Mouse (Mus musculus) lung, postnatal 14 days (tissue): ENCODE measurements around the gene Ceacam10.
A peak's percentile ranks its signal among the peaks of the same experiment; 100 is the strongest.
"Not testable (repeated sequence)": the region's sequence is repeated elsewhere in the genome, so short reads cannot be mapped to it uniquely, and the experiment has no call there.

ENCODE experiments used
- DNase-seq: peaks from one replicate; pipeline ENCODE4 v3.0.0; 2021

The Ceacam10 gene

DNA sequence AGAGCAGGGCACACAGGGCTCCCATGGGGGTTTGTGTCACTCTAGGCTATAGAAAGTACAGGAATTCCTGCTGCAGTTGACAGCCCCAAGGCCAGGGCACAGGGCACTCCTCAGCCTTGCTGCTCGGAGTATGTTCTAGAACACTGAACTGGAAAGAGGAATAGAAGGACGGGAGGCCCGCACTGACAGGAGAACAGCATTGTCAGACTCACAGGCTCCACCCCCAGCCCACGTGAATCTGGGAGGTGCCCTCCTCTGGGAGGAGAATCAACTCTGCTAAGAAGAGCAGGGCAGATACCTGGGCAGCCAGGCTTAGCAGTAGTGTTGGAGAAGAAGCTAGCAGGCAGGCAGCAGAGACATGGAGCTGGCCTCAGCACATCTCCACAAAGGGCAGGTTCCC lies at the start of gene Ceacam10:
Ceacam10 (plus strand) TSS at position 289 of the 400 bp plus-strand sequence.
- not testable (repeated sequence) for DNase-seq

DNA sequence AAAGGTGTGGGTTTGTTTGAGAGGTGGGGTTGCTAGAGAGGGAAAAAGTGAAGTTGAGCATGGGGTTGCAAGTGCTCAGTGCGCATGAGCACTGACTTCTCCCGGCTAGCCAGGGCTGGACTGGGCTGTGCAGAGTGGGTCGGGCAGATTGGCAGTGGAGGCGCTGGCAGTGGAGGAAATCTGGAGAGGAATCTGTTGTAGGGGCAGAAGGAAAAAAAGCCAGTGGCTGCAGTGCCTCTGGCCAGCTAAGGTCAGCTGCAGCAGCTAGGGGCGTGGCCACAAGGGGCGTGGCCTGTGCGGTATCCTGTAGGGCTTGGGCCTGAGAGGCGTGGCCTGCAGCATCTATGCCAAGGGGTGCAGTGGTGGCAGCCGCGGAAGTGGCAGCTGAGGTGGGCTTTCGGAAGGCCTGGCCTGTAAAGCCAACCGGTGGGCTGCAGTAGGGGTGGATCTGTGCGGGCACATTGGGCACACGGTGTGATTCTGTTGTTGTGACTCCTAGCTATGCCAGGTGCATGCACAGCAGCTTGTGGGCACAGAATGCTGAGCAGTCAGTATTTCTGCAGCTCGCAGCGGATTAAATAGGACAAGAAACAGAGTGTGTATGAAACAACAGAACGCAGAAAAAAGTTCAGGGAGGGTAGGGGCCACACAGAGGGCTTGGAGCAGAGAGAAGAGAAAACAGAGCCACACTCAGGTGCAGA lies 40.9 kb upstream of the Ceacam10 start:
- DNase-seq = peak; percentile 6

DNA sequence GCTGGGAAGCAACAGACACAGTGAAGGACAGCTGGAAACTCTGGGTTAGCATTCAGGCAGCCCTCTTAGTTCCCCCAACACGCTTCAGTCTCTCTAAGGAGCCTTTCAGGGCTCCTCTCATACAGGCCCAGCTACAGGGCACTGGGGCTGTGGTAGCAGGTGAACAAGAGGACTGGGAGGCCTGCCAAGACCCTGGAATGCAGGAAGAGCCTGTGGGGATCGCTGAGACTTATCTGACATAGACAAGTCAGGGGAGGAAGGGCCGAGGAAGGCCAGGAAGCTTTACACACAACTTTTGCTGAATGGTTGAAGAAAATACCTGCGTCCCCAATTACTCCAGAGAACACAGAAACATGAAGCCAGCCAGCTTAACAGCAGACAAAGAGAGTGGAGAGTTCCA lies 26.3 kb upstream of the Ceacam10 start:
- DNase-seq = no peak

DNA sequence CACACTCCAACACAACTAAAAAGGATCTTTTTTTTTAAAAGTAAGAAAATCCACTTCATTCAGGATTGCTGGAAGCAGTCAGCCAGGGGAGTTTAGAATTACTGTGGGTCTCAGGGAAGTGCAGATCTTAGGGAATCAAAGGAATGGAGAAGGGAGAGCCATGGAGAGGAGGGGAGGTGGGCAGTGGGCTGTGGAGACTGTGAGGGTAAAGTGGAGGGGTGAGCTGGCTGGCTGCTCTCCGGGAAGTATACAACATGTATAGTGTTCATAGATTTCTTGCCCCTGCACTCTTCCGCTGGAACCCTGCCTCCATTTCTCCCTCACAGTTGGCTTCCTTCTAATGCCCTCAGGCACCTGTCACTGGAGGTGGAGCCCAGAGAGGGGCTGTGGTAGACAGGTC lies 25.4 kb upstream of the Ceacam10 start:
- DNase-seq = no peak

DNA sequence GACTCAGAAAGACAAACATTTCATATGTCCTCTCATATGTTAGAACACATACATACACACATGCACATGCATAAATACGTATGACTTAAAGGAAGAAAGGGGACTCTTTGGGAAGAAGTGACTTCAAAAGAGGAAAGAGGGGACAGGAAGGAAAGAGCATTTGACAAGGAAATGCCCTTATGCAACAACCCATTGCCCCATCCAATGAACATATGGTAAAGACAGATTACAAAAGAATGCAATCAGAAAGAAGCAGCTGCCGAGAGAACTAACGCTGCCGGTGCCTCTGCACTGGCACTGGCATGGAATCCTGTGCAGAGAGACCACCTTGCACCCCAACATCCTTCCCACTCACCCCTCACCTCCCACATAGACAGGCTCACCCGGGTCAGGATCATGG lies 23.5 kb upstream of the Ceacam10 start:
- no peak for DNase-seq

DNA sequence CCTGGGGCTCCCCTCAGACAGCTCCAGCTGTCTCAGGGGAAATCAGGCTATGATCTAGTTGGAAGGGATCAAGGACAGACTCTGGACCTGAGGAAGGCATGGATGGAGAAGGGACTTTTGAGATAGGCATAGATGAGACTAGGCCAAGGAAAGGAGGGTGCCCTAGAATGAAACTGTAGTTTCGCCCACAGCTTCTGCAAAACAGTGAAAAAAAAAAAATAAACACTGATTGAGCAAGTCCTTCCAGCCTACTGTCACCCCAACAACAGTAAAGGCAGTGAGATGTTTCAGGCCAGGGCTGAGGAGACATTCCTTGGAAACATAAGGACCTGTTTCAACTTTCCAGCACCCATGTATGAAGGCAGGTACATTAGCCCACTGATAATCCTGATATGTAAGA lies 18.5 kb upstream of the Ceacam10 start:
- DNase-seq = no peak

DNA sequence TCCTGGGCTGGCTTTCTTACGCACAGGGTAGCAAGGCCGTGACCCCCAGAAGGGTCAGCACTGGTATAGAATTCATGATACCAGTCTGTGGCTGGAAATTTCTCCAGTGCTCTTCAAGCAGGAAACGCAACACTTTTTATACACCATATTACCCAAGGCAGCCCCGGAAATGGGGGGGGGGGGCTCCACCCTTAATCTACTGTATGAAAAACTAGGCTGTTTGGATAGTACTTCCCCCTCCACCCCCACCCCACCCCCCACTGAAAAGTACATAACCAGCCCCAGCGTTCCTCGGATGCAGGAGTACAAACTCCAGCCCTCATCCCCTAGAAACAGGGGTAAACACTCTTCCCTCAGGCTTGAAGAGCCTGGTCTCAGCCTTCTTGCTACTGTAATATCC lies 16.8 kb upstream of the Ceacam10 start, which contains the start of gene Cd177:
Cd177 (minus strand) TSS at position 101 of the 400 bp plus-strand sequence.
- no peak for DNase-seq

DNA sequence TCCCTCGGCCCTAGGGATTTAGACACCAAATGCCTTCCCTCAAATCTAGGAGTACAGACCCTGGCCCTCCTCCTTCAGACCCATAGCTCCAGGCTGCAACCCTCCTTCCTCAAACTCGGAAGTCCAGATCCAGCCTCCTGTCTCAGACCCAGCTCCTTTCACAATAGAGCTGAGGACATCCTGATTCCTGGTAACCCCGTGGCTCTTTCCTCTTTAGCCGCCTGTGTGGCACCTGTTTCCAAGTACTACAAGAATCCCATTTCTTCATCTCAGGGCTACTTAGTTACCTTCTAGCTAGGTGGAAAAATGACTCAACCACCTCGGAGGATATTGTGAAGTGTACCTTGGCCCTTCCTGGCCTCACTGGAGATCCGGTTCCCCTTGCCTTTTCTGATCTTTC lies 15.8 kb upstream of the Ceacam10 start:
- no peak for DNase-seq

DNA sequence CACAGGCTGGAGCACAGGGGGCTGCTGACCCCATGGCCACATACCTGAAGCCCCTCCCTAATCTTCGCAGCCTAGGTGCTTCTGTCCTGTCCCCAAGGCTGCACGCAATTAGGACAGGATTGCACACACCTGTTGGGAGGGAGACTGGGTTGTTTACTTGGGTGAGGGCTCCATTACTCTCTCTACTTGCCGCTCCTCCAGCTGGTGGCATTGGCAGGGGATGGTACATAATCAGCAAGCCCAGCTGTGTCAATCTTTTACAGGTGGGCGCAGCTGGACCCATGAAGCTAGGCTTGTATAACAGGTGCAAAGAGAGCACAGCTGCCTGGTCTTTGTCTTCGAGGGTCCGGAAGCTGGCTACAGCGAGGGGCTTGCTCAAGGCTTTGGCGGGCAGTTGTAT lies 14.4 kb upstream of the Ceacam10 start:
- DNase-seq = no peak

DNA sequence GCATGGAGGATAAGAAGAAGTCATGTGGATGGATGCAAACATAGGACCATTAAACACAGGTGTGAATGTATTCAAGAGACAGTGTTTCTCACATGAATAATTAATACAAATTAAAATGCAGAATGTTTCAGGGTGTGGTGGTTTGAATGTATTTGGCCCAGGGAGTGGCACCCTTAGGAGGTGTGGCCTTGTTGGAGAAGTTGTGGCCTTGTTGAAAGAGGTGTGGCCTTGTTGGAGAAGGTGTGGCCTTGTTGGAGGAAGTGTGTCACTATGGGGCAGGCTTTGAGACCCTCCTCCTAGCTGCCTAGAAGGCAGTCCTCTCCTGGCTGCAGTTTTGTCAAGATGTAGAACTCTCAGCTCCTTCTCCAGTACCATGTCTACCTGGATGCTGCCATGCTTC lies 5.6 kb upstream of the Ceacam10 start:
- DNase-seq = no peak

DNA sequence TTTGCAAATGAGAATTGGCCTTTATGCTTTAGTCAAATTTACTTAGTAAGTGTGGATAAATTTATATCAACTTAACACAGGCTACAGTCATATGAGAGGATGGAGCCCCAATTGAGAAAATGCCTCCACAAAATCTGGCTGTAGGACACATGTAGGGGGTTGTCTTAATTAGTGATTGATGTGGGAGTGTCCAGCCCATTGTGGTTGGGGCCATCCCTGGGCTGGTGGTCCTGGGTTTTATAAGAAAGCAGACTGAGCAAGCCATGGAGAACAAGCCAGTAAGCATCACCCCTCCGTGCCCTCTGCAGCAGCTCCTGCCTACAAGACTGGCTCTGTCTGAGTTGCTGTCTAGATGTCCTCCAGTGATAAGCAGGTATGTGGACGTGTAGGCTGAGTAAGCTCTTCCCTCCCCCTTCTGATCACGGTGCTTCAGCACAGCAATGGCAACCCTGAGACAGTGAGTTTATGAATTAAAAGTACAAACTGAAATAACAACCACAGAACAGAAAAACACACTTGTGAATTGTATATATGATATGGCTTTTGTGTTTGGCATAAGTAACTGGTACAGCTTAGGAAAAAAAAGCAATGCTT lies 3.0 kb upstream of the Ceacam10 start:
- DNase-seq = no peak

DNA sequence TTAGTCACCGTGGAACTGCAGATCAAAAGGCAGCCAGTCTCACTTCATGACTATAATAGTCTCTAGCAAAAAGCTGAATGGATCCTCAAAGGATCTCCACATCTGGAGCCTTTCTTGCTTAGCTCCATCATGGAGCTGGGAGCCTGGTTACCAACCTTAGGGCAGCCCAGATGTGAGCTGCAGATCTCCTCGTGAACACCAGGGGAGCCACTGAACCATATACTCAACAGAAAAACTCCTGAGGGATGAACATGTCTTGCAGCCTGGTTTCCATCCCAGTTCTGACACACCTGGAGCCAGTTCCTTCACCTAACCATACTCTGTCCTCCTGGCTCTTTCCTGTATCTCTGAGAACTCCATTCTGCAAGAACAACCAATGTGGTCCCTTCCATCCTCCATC lies 861 bp upstream of the Ceacam10 start:
- DNase-seq = no peak

DNA sequence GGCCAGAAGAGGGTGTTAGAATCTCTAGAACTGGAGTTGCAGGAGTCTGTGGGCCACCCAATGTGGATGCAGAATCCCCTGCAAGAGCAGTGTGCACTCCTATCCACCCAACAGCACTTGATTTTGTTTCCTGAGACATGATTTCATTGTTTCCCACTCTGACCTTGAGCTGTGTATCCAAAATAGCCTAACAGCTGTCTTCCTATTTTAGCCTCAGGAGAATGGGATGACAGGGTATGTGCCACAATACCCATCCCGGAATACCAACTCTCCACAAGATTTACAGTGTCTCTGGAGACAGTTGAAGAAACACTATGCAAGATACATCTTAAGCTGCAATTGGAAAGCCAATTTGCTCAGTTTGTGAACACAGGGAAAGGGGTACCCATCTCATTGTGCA lies 20.9 kb downstream of the Ceacam10 start:
- DNase-seq = no peak

DNA sequence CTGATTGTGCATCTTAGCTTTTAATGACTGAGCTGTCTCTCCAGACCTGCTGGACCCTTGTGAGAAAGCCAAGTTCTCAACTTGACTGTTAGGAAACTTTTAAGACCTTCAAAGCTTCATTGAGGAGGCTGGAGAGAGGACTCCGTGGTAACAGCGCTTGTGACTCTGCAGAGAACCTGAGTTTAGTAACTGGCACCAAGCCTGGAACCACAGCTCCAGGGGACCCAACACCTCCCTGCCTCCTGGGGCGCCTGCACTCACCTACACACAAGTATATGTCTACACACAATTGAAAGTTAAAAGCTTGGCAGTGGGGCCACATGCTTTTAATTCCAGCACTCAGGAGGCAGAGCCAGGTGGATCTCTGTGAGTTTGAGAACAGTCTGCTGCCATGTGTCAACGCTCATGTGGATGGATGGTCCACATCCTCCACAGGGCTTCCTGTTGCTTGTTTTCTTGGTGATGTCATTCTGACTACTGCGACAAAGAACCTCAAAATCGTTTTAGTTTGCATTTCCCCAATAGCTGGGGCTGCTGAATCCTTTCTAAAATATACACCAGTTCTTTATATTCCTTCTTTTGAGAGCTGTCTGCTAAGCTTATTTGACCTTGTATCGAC lies 25.3 kb downstream of the Ceacam10 start:
- DNase-seq = no peak

DNA sequence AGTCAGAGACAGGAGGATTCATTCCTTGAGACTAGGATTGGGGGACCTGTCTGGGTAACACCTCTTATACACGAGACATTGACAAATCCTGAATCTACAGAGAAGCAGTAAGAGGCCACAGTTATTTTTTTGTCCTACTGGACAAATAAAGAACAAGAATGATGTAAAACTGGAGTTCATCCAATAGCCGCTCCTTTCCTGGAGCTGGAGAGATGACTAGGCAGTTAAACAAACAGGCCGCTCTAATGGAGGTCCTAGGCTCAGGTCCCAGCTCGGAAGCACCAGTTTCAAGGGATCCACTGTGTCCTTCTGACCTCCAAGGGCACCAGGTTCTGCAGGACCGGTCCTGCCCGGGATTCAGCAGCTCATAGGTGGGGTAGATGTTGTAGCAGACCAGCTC lies 27.8 kb downstream of the Ceacam10 start:
- no peak for DNase-seq

DNA sequence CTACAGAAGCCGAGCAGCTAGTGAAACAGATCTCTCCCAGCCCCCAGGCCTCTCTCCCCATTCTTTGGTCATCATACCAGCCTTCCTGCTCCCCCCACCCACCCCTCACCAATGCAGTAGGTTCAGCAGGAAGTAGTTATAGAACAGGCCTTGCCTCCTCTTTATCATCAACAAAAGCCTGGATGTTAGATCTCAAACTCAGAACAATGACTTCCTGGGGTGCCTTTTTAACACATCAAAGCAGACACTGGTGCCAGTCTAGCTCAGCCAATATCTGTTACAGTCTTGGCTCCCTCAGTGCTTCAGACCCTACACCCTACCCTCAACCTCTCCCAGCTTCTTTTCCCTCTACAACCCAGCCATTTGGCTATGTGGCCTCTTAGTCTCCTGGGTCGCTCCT lies 32.0 kb downstream of the Ceacam10 start:
- no peak for DNase-seq

DNA sequence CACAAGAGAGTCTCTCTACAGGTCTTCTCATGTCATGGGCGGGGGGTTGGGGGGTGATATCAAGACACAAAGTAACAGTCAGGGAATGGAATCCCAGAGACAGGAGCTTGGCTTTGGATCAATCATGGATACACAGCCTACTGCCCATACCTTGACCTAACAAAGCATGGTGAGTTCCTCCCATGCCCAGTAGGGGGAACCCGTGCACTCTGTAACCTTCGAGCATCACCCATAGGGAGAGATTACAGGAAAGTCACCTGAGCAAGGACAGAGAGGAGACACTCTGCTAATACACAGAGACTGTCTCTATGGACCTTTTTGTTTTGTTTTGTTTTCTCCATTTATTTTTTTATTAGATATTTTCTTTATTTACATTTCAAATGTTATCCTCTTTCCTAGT lies 40.5 kb downstream of the Ceacam10 start:
- peak; percentile 76 for DNase-seq

DNA sequence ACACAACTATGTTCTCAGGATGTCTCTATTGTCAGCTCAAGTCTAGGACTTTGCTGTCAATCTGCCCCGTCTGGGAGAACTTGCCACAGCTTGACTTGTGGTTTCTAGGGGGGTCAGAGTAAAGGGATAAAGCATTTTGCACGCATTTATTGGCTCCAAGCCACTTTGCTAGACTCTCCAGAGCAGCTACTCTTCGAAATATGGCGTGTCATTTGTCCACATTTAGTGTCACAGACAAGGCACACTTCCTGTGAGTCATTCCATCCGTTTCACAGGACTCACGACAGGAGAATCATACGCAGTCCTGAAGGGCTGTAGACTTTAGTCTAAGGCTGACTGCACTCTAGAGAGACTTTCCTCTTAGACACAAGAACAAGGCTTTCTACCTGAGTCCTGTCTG lies 47.4 kb downstream of the Ceacam10 start:
- no peak for DNase-seq

DNA sequence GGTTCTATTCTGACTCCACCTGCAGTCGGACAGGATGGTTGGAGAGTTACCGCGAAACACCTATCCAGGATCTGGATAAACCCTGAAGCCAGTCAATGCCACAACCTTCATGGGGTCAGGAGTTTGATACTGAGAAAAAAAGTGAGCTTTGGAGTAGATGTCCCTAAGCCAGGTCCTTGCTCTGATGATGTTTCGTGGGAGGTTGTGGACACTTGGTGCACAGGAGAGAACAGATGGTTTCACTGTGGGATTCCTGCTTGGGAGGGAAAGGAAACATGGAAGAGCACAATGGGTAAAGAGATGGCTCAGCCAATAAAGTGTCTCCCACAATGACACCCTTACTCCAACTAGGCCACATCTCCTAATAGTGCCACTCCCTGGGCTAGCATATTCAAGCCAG lies 50.2 kb downstream of the Ceacam10 start:
- DNase-seq = no peak
